Mouse (Mus musculus): ENCODE data around the gene Trhr2. TPM values are rescaled to one million over a fixed set of nuclear protein-coding genes. Genes with fewer than 3 reads are reported as not detected.
"Not testable (repeated sequence)": the region's sequence is repeated elsewhere in the genome, so short reads cannot be mapped to it uniquely, and the experiment has no call there.

Trhr2 gene
- polyA plus RNA-seq, 1 experiment from 2014 or later: not detected

GRCm38 (mm10) chr8:122329072-122329471, 31.5 kb downstream of the Trhr2 start:
- Histone ChIP-seq H3K4me3 (ENCODE audit: low read length) (no peak overlapping the region), H3K27ac (ENCODE audit: low read depth, low read length) (no peak overlapping the region), H3K27me3 (ENCODE audit: control insufficient read depth, insufficient read depth, low read length) (no peaks in the 10 kb centered on the region; the same call in 1 of the 2 replicates), H3K4me1 (ENCODE audit: control insufficient read depth, insufficient read depth, low read length) (peaks cover 20% of the 10 kb centered on the region; the same call in 1 of the 2 replicates), H3K4me2 (replicated peaks; ENCODE audit: low read depth, low read length) (no peak overlapping the region), H3K9me3 (ENCODE audit: control insufficient read depth, low read length) (no peaks in the 10 kb centered on the region), H3K9ac (ENCODE audit: low read depth, low read length) (no peak overlapping the region), H3K36me3 (ENCODE audit: control insufficient read depth, insufficient read depth, low read length) (peaks cover 12% of the 10 kb centered on the region)
- WGBS: 72% methylated on average over 8 of the region's 8 CpGs
- no peak for ATAC-seq (ENCODE audit: low FRiP score, low TSS enrichment)

GRCm38 (mm10) chr8:122326114-122326542, 34.4 kb downstream of the Trhr2 start:
- Histone ChIP-seq H3K4me2 (replicated peaks; ENCODE audit: low read depth, low read length) (0 out of 2 replicates have a peak overlapping the region, but pooled peaks have one; percentile 6), H3K4me1 (ENCODE audit: control insufficient read depth, insufficient read depth, low read length) (peaks cover 23% of the 10 kb centered on the region; the same call in 1 of the 2 replicates), H3K27ac (ENCODE audit: low read depth, low read length) (no peak overlapping the region; the same call in 1 of the 2 replicates), H3K27me3 (ENCODE audit: control insufficient read depth, insufficient read depth, low read length) (no peaks in the 10 kb centered on the region), H3K9me3 (ENCODE audit: control insufficient read depth, low read length) (no peaks in the 10 kb centered on the region), H3K4me3 (ENCODE audit: low read length) (no peak overlapping the region; the same call in 1 of the 2 replicates), H3K36me3 (ENCODE audit: control insufficient read depth, insufficient read depth, low read length) (0 out of 2 replicates have a peak, but pooled peaks cover 6% of the 10 kb centered on the region), H3K9ac (ENCODE audit: low read depth, low read length) (no peak overlapping the region)
- no peak for ATAC-seq (ENCODE audit: low FRiP score, low TSS enrichment)
- WGBS: 34% methylated on average over 14 of the region's 14 CpGs

GRCm38 (mm10) chr8:122325196-122325595, 35.4 kb downstream of the Trhr2 start:
- Histone ChIP-seq H3K4me2 (replicated peaks; ENCODE audit: low read depth, low read length) (no peak overlapping the region), H3K9ac (ENCODE audit: low read depth, low read length) (no peak overlapping the region; the same call in 1 of the 2 replicates), H3K36me3 (ENCODE audit: control insufficient read depth, insufficient read depth, low read length) (0 out of 2 replicates have a peak, but pooled peaks cover 6% of the 10 kb centered on the region), H3K27ac (ENCODE audit: low read depth, low read length) (no peak overlapping the region), H3K4me3 (ENCODE audit: low read length) (no peak overlapping the region), H3K4me1 (ENCODE audit: control insufficient read depth, insufficient read depth, low read length) (peaks cover 21% of the 10 kb centered on the region; the same call in 1 of the 2 replicates), H3K27me3 (ENCODE audit: control insufficient read depth, insufficient read depth, low read length) (no peaks in the 10 kb centered on the region), H3K9me3 (ENCODE audit: control insufficient read depth, low read length) (no peaks in the 10 kb centered on the region)
- WGBS: 79% methylated on average over 2 of the region's 2 CpGs
- no peak for ATAC-seq (ENCODE audit: low FRiP score, low TSS enrichment)

- WGBS: 14% methylated on average over 13 of the region's 13 CpGs
- Histone ChIP-seq H3K27ac (ENCODE audit: low read depth, low read length) (peak overlapping the region; percentile 48; the same call in 1 of the 2 replicates), H3K4me1 (ENCODE audit: control insufficient read depth, insufficient read depth, low read length) (peaks cover 21% of the 10 kb centered on the region; the same call in 1 of the 2 replicates)
- not testable (repeated sequence) for H3K27me3 ChIP-seq (ENCODE audit: control insufficient read depth, insufficient read depth, low read length); H3K9ac ChIP-seq (ENCODE audit: low read depth, low read length); H3K4me3 ChIP-seq (ENCODE audit: low read length); H3K9me3 ChIP-seq (ENCODE audit: control insufficient read depth, low read length); H3K4me2 ChIP-seq (replicated peaks; ENCODE audit: low read depth, low read length); H3K36me3 ChIP-seq (ENCODE audit: control insufficient read depth, insufficient read depth, low read length)
- peak; percentile 40; the same call in 1 of the 2 replicates for ATAC-seq (ENCODE audit: low FRiP score, low TSS enrichment)
Measured at GRCm38 (mm10) chr8:122323951-122324402, 36.6 kb downstream of the Trhr2 start.

GRCm38 (mm10) chr8:122322792-122323191, 37.8 kb downstream of the Trhr2 start:
- WGBS: 27% methylated on average over 11 of the region's 11 CpGs
- Histone ChIP-seq H3K4me3 (ENCODE audit: low read length) (no peak overlapping the region), H3K9ac (ENCODE audit: low read depth, low read length) (no peak overlapping the region), H3K27ac (ENCODE audit: low read depth, low read length) (no peak overlapping the region), H3K36me3 (ENCODE audit: control insufficient read depth, insufficient read depth, low read length) (no peaks in the 10 kb centered on the region), H3K9me3 (ENCODE audit: control insufficient read depth, low read length) (no peaks in the 10 kb centered on the region), H3K4me1 (ENCODE audit: control insufficient read depth, insufficient read depth, low read length) (peaks cover 21% of the 10 kb centered on the region; the same call in 1 of the 2 replicates), H3K4me2 (replicated peaks; ENCODE audit: low read depth, low read length) (no peak overlapping the region; the same call in 1 of the 2 replicates), H3K27me3 (ENCODE audit: control insufficient read depth, insufficient read depth, low read length) (no peaks in the 10 kb centered on the region)
- no peak for ATAC-seq (ENCODE audit: low FRiP score, low TSS enrichment)

- H3K4me1 ChIP-seq (ENCODE audit: control insufficient read depth, insufficient read depth, low read length): peaks cover 24% of the 10 kb centered on the region
- no peaks in the 10 kb centered on the region for H3K9me3 ChIP-seq (ENCODE audit: control insufficient read depth, low read length)
- no peak overlapping the region for H3K9ac ChIP-seq (ENCODE audit: low read depth, low read length)
- H3K27me3 ChIP-seq (ENCODE audit: control insufficient read depth, insufficient read depth, low read length): no peaks in the 10 kb centered on the region
- H3K36me3 ChIP-seq (ENCODE audit: control insufficient read depth, insufficient read depth, low read length): 0 out of 2 replicates have a peak, but pooled peaks cover 3% of the 10 kb centered on the region
- no peak overlapping the region for H3K4me3 ChIP-seq (ENCODE audit: low read length)
- ATAC-seq (ENCODE audit: low FRiP score, low TSS enrichment): no peak
- H3K27ac ChIP-seq (ENCODE audit: low read depth, low read length): no peak overlapping the region
- 92% methylated on average over 7 of the region's 7 CpGs for WGBS
- no peak overlapping the region for H3K4me2 ChIP-seq (replicated peaks; ENCODE audit: low read depth, low read length)
Measured at GRCm38 (mm10) chr8:122322126-122322525, 38.4 kb downstream of the Trhr2 start.

GRCm38 (mm10) chr8:122321455-122321921, 39.1 kb downstream of the Trhr2 start:
- no peak overlapping the region for H3K4me3 ChIP-seq (ENCODE audit: low read length)
- H3K27me3 ChIP-seq (ENCODE audit: control insufficient read depth, insufficient read depth, low read length): no peaks in the 10 kb centered on the region
- H3K4me1 ChIP-seq (ENCODE audit: control insufficient read depth, insufficient read depth, low read length): peaks cover 24% of the 10 kb centered on the region
- H3K9me3 ChIP-seq (ENCODE audit: control insufficient read depth, low read length): no peaks in the 10 kb centered on the region
- ATAC-seq (ENCODE audit: low FRiP score, low TSS enrichment): no peak
- H3K9ac ChIP-seq (ENCODE audit: low read depth, low read length): no peak overlapping the region
- H3K27ac ChIP-seq (ENCODE audit: low read depth, low read length): no peak overlapping the region
- H3K36me3 ChIP-seq (ENCODE audit: control insufficient read depth, insufficient read depth, low read length): 0 out of 2 replicates have a peak, but pooled peaks cover 3% of the 10 kb centered on the region
- H3K4me2 ChIP-seq (replicated peaks; ENCODE audit: low read depth, low read length): no peak overlapping the region
- 81% methylated on average over 10 of the region's 10 CpGs for WGBS

GRCm38 (mm10) chr8:122320541-122320940, 40.0 kb downstream of the Trhr2 start:
- Histone ChIP-seq H3K4me1 (ENCODE audit: control insufficient read depth, insufficient read depth, low read length) (peaks cover 20% of the 10 kb centered on the region), H3K4me3 (ENCODE audit: low read length) (no peak overlapping the region), H3K36me3 (ENCODE audit: control insufficient read depth, insufficient read depth, low read length) (0 out of 2 replicates have a peak, but pooled peaks cover 3% of the 10 kb centered on the region), H3K27me3 (ENCODE audit: control insufficient read depth, insufficient read depth, low read length) (no peaks in the 10 kb centered on the region), H3K9ac (ENCODE audit: low read depth, low read length) (no peak overlapping the region), H3K9me3 (ENCODE audit: control insufficient read depth, low read length) (no peaks in the 10 kb centered on the region), H3K4me2 (replicated peaks; ENCODE audit: low read depth, low read length) (no peak overlapping the region), H3K27ac (ENCODE audit: low read depth, low read length) (no peak overlapping the region)
- WGBS: 27% methylated on average over 3 of the region's 3 CpGs
- ATAC-seq (ENCODE audit: low FRiP score, low TSS enrichment): no peak

GRCm38 (mm10) chr8:122319708-122320075, 40.9 kb downstream of the Trhr2 start:
- Histone ChIP-seq H3K27ac (ENCODE audit: low read depth, low read length) (no peak overlapping the region), H3K36me3 (ENCODE audit: control insufficient read depth, insufficient read depth, low read length) (0 out of 2 replicates have a peak, but pooled peaks cover 6% of the 10 kb centered on the region), H3K4me1 (ENCODE audit: control insufficient read depth, insufficient read depth, low read length) (peaks cover 17% of the 10 kb centered on the region)

More at GRCm38 (mm10) chr8:122319708-122320075, 40.9 kb downstream of the Trhr2 start:
- H3K9me3 ChIP-seq (ENCODE audit: control insufficient read depth, low read length): no peaks in the 10 kb centered on the region
- H3K9ac ChIP-seq (ENCODE audit: low read depth, low read length): no peak overlapping the region
- H3K4me3 ChIP-seq (ENCODE audit: low read length): no peak overlapping the region
- 79% methylated on average over 7 of the region's 7 CpGs for WGBS
- H3K27me3 ChIP-seq (ENCODE audit: control insufficient read depth, insufficient read depth, low read length): no peaks in the 10 kb centered on the region
- H3K4me2 ChIP-seq (replicated peaks; ENCODE audit: low read depth, low read length): no peak overlapping the region
- no peak for ATAC-seq (ENCODE audit: low FRiP score, low TSS enrichment)

All from kidney, embryonic 14.5 days (tissue).